Mouse (Mus musculus) monocyte, adult 5-6 weeks (primary cell): ENCODE measurements around the gene Hmgcs2. TPM values are rescaled to one million over a fixed set of nuclear protein-coding genes. Genes with fewer than 3 reads are reported as not detected.

ENCODE experiments used
- total RNA-seq: library from RNA; stranded (forward); fragments of 200-1000, 200-491, 200-594 nt; gene quantifications from 3 replicates; pipeline ENCODE4 v1.2.3, GENCODE M21; 2017

The Hmgcs2 gene
- total RNA-seq, 1 experiment from 2014 or later = not detected

Other genes with a start within 250 kb of the Hmgcs2 start
- gene Adam30, start 119.8 kb upstream of the Hmgcs2 start, total RNA-seq = 0.78 to 2.1 TPM (median 1.5 TPM) in 3 replicates
- gene Reg4, start 58.3 kb upstream of the Hmgcs2 start, total RNA-seq = not detected in 3 replicates
- gene Phgdh, start 59.6 kb downstream of the Hmgcs2 start, total RNA-seq = 9.0 to 54.0 TPM (median 33.0 TPM) in 3 replicates
- not detected in 3 replicates for gene Zfp697, start 102.0 kb downstream of the Hmgcs2 start, total RNA-seq
- not detected in 3 replicates for gene Gm4450, start 176.7 kb downstream of the Hmgcs2 start, total RNA-seq
- not detected in 3 replicates for gene Hsd3b4, start 230.1 kb downstream of the Hmgcs2 start, total RNA-seq